Mouse (Mus musculus): ENCODE measurements at regions not wholly inside any gene's neighbourhood (a gene's known extent, or its start where the extent isn't known, plus 50 kb on each side); places are given as distances from the start of the nearest gene placed in this dataset.

- TF ChIP-seq POLR2A (IDR thresholded peaks at IDR 0.05; ENCODE audit: low read depth, low read length) (no peak), CTCF (conservative IDR thresholded peaks at IDR 0.05; ENCODE audit: insufficient read depth, insufficient read length, low read depth, low read length) (no peak)
These were observed 140.7 kb downstream of the Cd55b start for GRCm38 (mm10) chr1:130282153-130282552.

Measured in kidney, adult 2 months (tissue).